Mouse (Mus musculus) cortical plate, adult 2 months (tissue): ENCODE measurements around the gene Camsap3.

ENCODE experiments used
- CTCF ChIP-seq: fragments of 200-500 bp; IDR thresholded peaks from 2 replicates; pipeline ENCODE4 v1.5.1; 2011; ENCODE audit warnings: mild to moderate bottlenecking, control low read depth, low read length; ENCODE audit not compliant: insufficient read depth; ENCODE audit errors: extremely low read depth
- POLR2A ChIP-seq: fragments of 200-500 bp; IDR thresholded peaks from 2 replicates; pipeline ENCODE4 v1.6.1; 2011; ENCODE audit warnings: mild to moderate bottlenecking, low read length, control low read depth; ENCODE audit not compliant: insufficient read depth; ENCODE audit errors: extremely low read depth

DNA sequence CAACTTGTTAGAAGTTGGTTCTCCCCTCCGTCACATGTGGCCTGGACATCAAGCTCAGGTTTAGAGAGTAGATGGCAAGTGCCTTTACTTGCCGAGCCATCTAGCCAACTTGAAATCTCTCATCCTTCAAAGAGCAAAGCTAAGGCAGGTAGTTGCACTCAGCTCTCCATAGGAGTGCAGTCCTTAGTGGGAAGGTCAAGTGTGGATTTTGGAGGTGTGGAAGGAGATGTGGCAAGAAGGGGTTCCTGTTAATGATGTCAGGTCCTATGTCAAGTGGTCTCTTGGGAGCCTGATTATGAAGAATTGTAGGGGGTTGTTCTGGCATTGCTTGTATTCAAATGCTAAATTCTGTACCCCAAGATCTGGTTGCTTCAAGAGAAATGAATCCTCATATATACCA is 7.4 kb downstream of the Camsap3 start:
- TF ChIP-seq CTCF (no peak), POLR2A (no peak)
